Comparison of ENCODE assay signal across 20 mouse cellular contexts in the genomic region with DNA sequence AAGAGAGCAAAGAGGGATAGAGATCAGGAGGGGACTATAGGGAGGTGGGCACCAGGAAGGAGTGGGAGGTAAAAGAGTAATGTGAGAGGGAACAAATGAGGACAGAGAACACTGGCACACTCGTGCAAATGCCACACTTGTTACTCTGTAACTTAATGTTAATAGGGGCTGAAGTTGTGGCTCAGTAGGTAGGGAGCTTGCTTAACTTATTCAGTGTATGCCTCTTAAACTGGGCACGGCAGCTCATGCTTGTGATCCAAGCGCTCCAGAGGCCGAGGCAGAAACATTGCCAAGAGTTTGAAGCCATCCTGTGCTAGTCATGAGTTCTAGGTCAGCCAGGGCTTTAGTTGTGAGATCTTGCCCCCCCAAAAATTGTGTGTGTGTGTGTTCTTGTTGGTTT. TPM values are rescaled to one million over a fixed set of nuclear protein-coding genes. Genes with fewer than 3 reads are reported as not detected.
"Had no signal": no experiment of that assay in that cellular context is flagged by ENCODE, and none has a peak within 500 bp of the region (broad histone marks: within the 10 kb centered on the region; RNA-seq: fewer than 3 reads in every experiment).

No protein-coding gene starts in this region.

- H3K9me3 ChIP-seq: hindbrain, embryonic 15.5 days; limb, embryonic 12.5 days; liver, embryonic 13.5 days; lung, embryonic 15.5 days; megakaryocyte, embryonic 14.5 days; midbrain, embryonic 15.5 days; neural tube, embryonic 13.5 days had no signal

- H3K4me3 ChIP-seq: hindbrain, embryonic 15.5 days; limb, embryonic 12.5 days; liver, embryonic 13.5 days; lung, embryonic 15.5 days; megakaryocyte, embryonic 14.5 days; midbrain, embryonic 15.5 days; neural tube, embryonic 13.5 days had no signal

- H3K27me3 ChIP-seq: hindbrain, embryonic 15.5 days; lung, embryonic 15.5 days; midbrain, embryonic 15.5 days; neural tube, embryonic 13.5 days had no signal

- H3K9ac ChIP-seq: hindbrain, embryonic 15.5 days; limb, embryonic 12.5 days; liver, embryonic 13.5 days; liver, postnatal 0 days; lung, embryonic 15.5 days; midbrain, embryonic 15.5 days; neural tube, embryonic 13.5 days had no signal

- H3K27ac ChIP-seq: hindbrain, embryonic 15.5 days; limb, embryonic 12.5 days; liver, embryonic 13.5 days; lung, embryonic 15.5 days; macrophage; midbrain, embryonic 15.5 days; neural tube, embryonic 13.5 days had no signal

- ATAC-seq: intestine, embryonic 16.5 days; liver, postnatal 0 days; midbrain, embryonic 15.5 days had no signal

- DNase-seq: layer of hippocampus, adult 9-11 months; layer of hippocampus, postnatal 36 days; liver; liver, embryonic 13.5 days; liver, postnatal 0 days; lung, postnatal 14 days; retina, postnatal 1 day; right cerebral cortex, postnatal 4 days; thymus, adult 18-20 months; thymus, postnatal 14 days had no signal

- H3K4me2 ChIP-seq: hindbrain, embryonic 15.5 days; limb, embryonic 12.5 days; liver, embryonic 13.5 days; lung, embryonic 15.5 days; midbrain, embryonic 11.5 days; midbrain, embryonic 15.5 days; neural tube, embryonic 13.5 days had no signal

- H3K36me3 ChIP-seq: hindbrain, embryonic 15.5 days; limb, embryonic 12.5 days; liver, embryonic 13.5 days; lung, embryonic 15.5 days; midbrain, embryonic 15.5 days; neural tube, embryonic 13.5 days had no signal

RNA-seq across cellular contexts. Expression of a gene that starts 40.2 kb away (rescaled TPM):
- total RNA-seq: monocyte, adult 5-6 weeks had no signal
- polyA plus RNA-seq: liver, embryonic 13.5 days; liver, postnatal 0 days had no signal
